Mouse (Mus musculus): ENCODE measurements around the gene Cnih4.

DNA sequence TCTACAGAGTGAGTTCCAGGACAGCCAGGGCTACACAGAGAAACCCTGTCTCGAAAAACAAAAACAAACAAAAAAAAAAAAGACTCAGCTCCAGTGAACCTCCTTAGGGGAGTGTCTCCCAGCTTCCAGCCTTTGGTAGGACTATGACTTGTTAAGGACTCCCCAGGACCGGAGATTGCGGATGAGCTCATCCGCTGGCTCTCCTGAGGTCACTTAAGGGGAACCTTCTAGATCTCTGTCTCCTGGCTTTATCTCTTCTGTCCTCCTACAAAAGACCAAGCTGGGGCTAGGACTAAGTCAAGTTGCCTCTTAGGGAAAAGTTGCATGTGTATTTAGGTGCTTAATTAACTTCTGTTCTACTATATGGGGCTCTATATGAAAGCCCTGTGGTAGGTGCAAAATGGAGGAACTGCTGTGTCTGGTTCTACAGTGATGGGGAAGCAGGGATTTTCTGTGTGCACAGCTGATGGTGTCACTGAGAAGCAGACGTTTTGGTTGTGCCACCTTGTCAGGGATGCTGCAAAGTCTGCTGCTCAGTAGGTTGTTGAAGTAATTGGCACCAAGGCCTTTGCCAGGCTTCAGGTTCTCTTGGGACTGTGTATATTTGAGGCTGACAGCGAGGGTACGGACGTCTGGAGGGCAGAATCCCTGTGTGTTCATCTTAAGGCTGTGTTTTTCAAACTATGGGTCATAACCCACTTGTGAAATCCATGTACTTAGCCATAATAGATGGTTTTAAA lies 70.0 kb downstream of the Cnih4 start:
- TF ChIP-seq GATA1 (IDR thresholded peaks at IDR 0.05; ENCODE audit: low read length) = no peak
- TF ChIP-seq TAL1 (IDR thresholded peaks at IDR 0.05; ENCODE audit: low read length) = no peak

All from erythroblast, embryonic 14.5 days (primary cell).